Mouse (Mus musculus) liver, adult 2 months (tissue): ENCODE data around the gene Hist1h2bq.
"Not testable (repeated sequence)": the region's sequence is repeated elsewhere in the genome, so short reads cannot be mapped to it uniquely, and the experiment has no call there.

Experiments
- CTCF ChIP-seq: fragments of 200-500 bp; IDR thresholded peaks from 2 replicates; pipeline ENCODE4 v1.5.1; 2011; ENCODE audit warnings: low read depth, low read length, control low read depth
- POLR2A ChIP-seq: fragments of 200-500 bp; IDR thresholded peaks from 2 replicates; pipeline ENCODE4 v1.6.1; 2011; ENCODE audit warnings: low read length, control low read depth; ENCODE audit not compliant: insufficient read depth; ENCODE audit errors: extremely low read depth

DNA sequence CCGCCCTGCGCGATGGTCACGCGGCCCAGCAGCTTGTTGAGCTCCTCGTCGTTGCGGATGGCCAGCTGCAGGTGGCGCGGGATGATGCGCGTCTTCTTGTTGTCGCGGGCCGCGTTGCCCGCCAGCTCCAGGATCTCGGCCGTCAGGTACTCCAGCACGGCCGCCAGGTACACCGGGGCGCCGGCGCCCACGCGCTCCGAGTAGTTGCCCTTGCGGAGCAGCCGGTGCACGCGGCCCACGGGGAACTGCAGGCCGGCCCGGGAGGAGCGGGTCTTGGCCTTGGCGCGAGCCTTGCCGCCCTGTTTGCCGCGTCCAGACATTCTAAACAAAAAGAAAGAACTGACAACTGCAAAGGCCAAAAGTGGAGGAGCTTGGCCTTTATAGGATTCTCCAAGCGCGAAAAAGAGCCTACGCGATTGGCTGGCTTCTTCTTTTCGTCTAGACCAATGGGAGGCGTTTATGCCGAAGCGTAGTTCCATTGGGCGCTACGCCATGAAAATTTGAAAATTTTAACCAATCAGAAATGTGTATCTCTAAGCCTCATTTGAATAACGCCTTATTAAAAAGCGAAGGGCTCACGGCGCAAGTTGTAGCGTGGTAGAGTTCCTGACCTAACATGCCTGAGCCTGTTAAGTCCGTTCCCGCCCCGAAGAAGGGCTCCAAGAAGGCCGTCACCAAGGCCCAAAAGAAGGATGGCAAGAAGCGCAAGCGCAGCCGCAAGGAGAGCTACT lies 22.9 kb downstream of the Hist1h2bq start, which contains the start of the genes Hist1h2an and Hist1h2bp:
- not testable (repeated sequence) for TF ChIP-seq CTCF, POLR2A
